Mouse (Mus musculus) cortical plate, adult 2 months (tissue): ENCODE measurements around the gene Polr1b. TPM values are rescaled to one million over a fixed set of nuclear protein-coding genes. Genes with fewer than 3 reads are reported as not detected.

Source experiments
- H3K27ac ChIP-seq: fragments of 200-500 bp; 2 replicates; pipeline ENCODE4 v1.5.1; 2012; ENCODE audit warnings: low read length, control low read depth, inconsistent platforms; ENCODE audit not compliant: insufficient read depth
- H3K4me1 ChIP-seq: fragments of 200-500 bp; 2 replicates; pipeline ENCODE4 v1.6.1; 2011; ENCODE audit warnings: low read length; ENCODE audit not compliant: control insufficient read depth, insufficient read depth
- H3K4me3 ChIP-seq: fragments of 200-500 bp; 2 replicates; pipeline ENCODE4 v1.5.1; 2011; ENCODE audit warnings: mild to moderate bottlenecking, low read length, control low read depth; ENCODE audit not compliant: insufficient read depth
- CTCF ChIP-seq: fragments of 200-500 bp; IDR thresholded peaks from 2 replicates; pipeline ENCODE4 v1.5.1; 2011; ENCODE audit warnings: mild to moderate bottlenecking, control low read depth, low read length; ENCODE audit not compliant: insufficient read depth; ENCODE audit errors: extremely low read depth
- POLR2A ChIP-seq: fragments of 200-500 bp; IDR thresholded peaks from 2 replicates; pipeline ENCODE4 v1.6.1; 2011; ENCODE audit warnings: mild to moderate bottlenecking, low read length, control low read depth; ENCODE audit not compliant: insufficient read depth; ENCODE audit errors: extremely low read depth
- polyA plus RNA-seq: library from polyadenylated mRNA; depleted of rRNA; stranded (reverse); fragments of >200 nt; gene quantifications from 2 replicates; pipeline ENCODE4 v1.2.3, GENCODE M21; 2012

The Polr1b gene
- polyA plus RNA-seq, 1 experiment = 27.8 TPM

DNA sequence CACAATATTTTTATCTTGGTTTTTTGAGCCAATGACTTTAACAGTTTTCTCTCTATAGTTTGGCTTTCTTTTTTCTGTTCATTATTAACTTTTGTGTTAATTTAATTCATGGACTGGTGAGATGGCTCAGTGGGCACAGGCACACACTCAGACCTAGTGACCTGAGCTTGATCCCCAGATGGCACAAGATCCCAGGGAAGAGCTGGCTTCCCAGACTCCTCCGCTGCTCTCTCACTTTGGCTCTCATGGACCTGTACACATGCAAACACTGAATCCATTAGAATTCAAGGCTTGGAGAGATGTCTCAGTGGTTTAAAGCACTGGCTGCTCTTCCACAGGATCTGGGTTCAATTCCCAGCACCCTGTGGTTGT, 15.6 kb downstream of the Polr1b start:
- no peak for TF ChIP-seq CTCF
- TF ChIP-seq POLR2A = no peak
- H3K27ac ChIP-seq = no peak overlapping the region
- no peaks in the 10 kb centered on the region for H3K4me1 ChIP-seq
- no peak overlapping the region for H3K4me3 ChIP-seq

DNA sequence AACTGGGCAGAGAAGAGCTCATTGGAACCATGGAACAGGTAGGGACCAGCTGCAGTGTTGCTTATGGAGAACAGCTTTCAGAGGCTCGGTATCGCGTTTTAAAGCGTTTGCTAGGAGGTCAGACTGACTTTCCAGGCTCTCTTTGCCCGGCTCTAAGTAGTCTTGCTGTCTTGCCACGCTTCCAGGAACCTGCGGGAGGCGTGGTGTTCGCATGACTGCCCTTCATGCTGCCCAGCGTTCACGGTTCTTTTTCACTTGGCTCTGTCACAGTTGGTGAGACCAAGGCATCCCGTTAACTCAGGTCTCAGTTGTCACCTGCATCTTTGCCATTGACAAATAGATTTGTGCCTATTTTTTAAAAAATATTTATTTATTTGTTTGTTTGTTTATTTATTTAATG, 17.3 kb downstream of the Polr1b start:
- no peak overlapping the region for H3K27ac ChIP-seq
- H3K4me3 ChIP-seq = no peak overlapping the region
- TF ChIP-seq POLR2A = no peak
- TF ChIP-seq CTCF = no peak
- no peaks in the 10 kb centered on the region for H3K4me1 ChIP-seq

DNA sequence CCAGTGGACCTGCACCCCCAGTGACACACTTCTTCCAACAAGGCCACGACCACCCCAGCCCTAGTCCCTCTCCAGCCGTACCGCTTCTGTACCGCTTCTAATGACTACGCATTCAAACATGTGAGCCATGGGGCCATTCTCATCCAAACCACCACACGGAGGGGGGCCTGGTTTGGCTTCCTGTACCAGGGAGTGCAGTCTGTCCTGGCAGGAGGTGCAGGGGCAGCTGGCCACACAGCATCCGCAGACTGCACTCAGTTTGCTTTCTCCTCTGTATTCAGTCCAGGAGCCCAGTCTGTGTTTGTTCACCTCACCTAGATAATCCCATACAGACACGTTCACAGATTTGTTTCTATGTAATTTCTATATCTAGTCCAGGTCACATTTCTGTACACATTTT, 21.2 kb downstream of the Polr1b start:
- H3K27ac ChIP-seq = no peak overlapping the region
- H3K4me3 ChIP-seq = no peak overlapping the region
- TF ChIP-seq POLR2A (no peak), CTCF (no peak)
- no peaks in the 10 kb centered on the region for H3K4me1 ChIP-seq

DNA sequence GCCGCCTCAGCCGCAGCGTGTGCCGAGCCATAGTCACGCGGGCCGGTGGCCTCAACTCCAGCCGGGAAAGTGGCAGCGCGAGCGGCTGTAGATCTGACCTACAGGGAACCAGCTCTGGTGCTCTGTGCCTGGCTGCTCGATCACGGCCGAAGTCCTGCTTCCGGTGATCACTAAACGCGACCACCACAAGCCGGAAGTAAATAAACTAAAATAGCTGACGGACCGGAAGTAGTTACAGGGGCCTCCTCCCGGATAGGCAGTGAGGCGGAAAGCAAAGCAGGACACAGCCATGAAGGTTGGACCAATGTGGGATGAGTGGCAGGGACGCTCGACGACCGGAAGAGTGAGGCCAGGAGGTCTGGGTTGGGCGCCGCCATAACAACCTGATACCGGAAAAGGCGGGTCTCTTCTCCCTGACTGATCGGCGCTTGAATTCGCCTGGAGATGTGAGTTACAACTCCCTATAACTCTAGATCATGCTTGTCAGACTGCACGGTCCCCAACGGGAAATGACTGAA, 28.7 kb downstream of the Polr1b start, which contains the start of gene Chchd5:
TSS of gene Chchd5 (plus strand) at position 289 of the 518 bp plus-strand sequence.
- Histone ChIP-seq H3K4me1 (peaks cover 3% of the 10 kb centered on the region), H3K27ac (peak within 1 kb of the TSS; percentile 68), H3K4me3 (peak within 1 kb of the TSS; percentile 52)
- TF ChIP-seq POLR2A = peak; percentile 67
- TF ChIP-seq CTCF = no peak

DNA sequence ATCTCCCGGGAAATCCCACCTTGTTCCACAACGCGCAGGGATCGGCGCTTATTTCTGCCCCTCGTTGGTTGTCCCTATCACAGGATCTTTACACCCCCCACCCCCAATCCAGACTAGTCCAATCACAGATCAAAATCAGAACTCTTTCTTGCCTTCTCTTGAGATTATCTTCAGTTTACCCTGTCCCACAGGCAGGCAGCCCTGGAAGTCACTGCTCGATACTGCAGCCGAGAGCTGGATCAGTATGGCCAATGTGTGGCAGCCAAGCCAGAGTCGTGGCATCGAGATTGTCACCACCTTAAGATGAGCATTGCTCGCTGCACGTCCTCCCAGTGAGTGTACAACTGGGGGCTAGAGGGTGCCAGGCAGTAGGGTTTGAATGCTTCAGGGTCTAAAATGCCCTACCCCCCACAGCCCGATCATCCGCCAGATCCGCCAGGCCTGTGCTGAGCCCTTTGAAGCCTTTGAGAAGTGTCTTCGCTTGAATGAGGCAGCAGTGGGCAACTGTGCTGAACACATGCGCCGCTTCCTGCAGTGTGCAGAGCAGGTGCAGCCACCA, 29.3 kb downstream of the Polr1b start:
- Histone ChIP-seq H3K4me1 (peaks cover 3% of the 10 kb centered on the region), H3K4me3 (peak overlapping the region; percentile 52), H3K27ac (0 out of 2 replicates have a peak overlapping the region, but pooled peaks have one; percentile 7)
- TF ChIP-seq POLR2A (no peak), CTCF (no peak)

DNA sequence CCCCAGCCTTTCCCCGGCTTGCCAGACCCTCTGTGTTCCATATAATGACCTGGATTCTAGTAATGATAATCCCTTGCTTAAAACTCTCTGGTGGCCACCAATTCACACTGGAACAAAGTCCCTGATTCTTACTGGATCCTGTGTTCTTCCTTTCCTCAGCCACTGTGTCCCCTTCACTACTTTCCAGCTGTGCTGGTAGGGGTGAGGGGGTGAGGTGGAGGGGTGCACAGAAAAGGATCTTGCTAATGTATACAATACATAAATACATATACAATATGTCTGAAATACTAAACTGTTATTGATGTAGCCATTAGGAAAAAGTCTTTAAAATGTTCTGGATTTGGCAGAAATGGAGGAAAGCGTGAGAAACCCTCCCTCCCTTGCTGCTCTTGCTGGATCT, 30.0 kb downstream of the Polr1b start:
- no peak overlapping the region for H3K4me3 ChIP-seq
- peaks cover 3% of the 10 kb centered on the region for H3K4me1 ChIP-seq
- H3K27ac ChIP-seq = no peak overlapping the region
- no peak for TF ChIP-seq POLR2A
- TF ChIP-seq CTCF = no peak

DNA sequence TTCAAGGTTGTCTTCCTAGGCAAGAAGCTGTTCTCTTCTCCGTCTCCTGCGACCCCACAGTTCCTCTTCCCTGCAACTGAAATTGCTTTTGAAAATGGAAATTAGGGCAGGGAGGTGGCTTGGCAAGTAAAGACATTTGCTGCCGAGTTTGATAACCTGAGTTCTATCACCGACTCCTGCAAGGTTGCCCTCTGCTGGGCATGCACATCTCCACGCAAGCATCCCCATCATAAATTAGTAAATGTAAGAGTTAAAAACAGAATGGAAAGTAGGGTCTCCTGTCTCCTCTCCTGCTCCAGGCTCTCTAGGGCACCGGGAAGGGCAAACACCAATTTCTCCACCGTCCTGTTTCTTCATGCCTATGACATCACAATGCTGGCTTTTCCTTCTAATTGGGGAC, 31.4 kb downstream of the Polr1b start:
- H3K4me1 ChIP-seq = peaks cover 3% of the 10 kb centered on the region
- no peak overlapping the region for H3K27ac ChIP-seq
- TF ChIP-seq CTCF = 0 out of 2 replicates have a peak, but pooled peaks have one; percentile 9
- no peak for TF ChIP-seq POLR2A
- no peak overlapping the region for H3K4me3 ChIP-seq

DNA sequence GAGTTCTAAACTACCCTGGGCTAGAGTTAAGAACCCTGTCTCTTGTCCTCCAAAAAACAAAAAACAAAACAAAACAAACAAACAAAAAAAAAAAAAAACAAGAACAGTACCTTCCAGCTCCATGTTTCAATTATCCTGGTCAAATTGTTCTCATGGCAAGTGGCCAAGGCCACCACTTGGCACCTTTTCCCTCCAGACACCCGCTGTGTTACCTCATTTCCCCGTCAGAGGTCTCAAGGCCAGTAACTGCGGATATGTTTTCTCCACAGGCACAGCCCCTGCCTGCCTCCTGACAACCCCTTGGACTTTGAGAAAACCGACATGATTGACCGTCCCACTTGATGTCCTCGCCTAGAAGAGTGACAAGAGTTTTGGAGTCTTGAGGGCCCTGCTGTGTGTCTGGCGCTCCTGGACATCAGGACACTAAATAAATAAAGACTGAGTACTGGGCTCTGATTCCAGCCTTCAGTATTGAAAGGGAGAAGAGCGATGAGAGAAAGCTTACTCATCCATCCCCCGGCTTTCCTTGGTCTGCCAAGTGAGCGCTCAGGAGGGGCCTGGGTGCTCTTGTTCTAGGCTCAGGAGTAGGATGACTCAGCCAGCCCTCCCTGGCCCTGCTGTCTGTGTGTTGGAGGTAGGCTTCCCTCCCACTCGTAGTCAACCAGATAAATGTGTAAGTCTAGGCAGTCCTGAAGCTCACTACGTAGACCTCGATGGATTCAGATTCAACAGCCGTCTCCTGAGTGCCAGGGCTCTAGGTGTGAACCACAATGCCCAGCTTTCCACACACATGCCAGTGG, 32.4 kb downstream of the Polr1b start:
- TF ChIP-seq POLR2A = no peak
- no peak for TF ChIP-seq CTCF
- peaks cover 3% of the 10 kb centered on the region for H3K4me1 ChIP-seq
- H3K4me3 ChIP-seq = no peak overlapping the region
- H3K27ac ChIP-seq = no peak overlapping the region

DNA sequence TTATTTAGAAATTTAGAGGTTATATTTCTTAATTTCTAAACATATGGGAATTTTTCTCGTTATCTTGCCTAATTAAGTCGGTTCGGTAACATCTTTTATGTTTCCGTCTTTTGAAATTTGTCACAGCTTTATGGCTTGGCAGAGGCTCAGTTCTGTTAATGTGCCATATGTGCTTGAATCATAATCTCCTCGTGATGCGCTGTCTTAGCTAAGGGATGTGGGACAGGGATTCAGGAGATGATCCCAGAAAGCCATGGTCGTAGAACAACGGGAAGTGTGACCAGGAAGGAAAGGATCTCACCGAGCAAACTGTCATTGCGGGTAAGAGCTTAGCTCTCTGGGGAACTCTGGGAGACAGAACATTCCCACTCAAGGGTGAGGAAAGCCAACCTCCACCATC, 39.1 kb downstream of the Polr1b start:
- TF ChIP-seq POLR2A = no peak
- Histone ChIP-seq H3K27ac (0 out of 2 replicates have a peak overlapping the region, but pooled peaks have one; percentile 4), H3K4me3 (no peak overlapping the region), H3K4me1 (peaks cover 3% of the 10 kb centered on the region)

DNA sequence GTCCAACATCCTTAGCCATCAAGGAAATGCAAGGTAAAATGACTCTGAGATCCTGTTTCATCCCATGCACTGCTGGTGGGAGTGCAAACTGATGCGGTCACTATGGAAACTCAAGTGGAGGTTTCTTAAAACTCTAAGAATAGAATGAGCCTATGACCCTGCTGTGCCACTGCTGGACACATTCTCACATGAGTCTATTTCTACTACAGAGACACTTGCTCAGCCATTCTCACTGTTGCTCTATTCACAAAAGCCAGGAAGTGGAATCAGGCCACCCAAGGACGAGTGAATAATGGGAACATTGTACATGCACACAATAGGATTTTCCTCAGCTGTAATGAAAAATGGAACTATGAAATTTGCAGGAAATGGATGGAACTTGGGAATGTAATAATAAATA, 48.0 kb downstream of the Polr1b start:
- TF ChIP-seq POLR2A (no peak), CTCF (no peak)
- Histone ChIP-seq H3K4me1 (no peaks in the 10 kb centered on the region), H3K27ac (no peak overlapping the region), H3K4me3 (no peak overlapping the region)
